Mouse (Mus musculus) liver, adult 2 months (tissue): ENCODE data around the gene Celf2.

Experiments
- CTCF ChIP-seq: fragments of 200-500 bp; IDR thresholded peaks from 2 replicates; pipeline ENCODE4 v1.5.1; 2011; ENCODE audit warnings: low read depth, low read length, control low read depth
- POLR2A ChIP-seq: fragments of 200-500 bp; IDR thresholded peaks from 2 replicates; pipeline ENCODE4 v1.6.1; 2011; ENCODE audit warnings: low read length, control low read depth; ENCODE audit not compliant: insufficient read depth; ENCODE audit errors: extremely low read depth

DNA sequence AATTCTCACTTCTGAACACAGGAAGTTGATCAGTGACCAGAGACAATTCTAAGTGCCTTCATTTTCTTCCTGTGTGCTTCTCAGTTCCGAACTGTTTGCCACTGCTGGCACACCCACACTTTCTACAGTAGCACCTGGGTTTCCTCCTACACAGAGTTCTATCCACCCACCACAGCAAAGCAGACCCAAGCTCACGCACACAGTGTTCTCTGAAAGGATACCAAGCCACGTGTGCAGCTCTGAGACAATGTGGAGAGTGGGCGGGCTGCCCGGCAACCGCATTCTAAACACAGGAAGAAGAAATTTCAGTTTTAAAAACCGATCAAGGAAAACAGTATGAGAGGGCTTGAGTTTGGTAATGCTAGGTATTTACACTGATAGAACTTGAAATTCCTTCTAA is 239.3 kb downstream of the Celf2 start:
- no peak for TF ChIP-seq POLR2A
- TF ChIP-seq CTCF = no peak
